Mouse (Mus musculus): ENCODE data around the gene Rab4a.

GRCm38 (mm10) chr8:123883094-123883493 lies 77.3 kb downstream of the Rab4a start:
- TF ChIP-seq CTCF (IDR thresholded peaks at IDR 0.05; ENCODE audit: borderline replicate concordance, insufficient read depth, low read depth, low read length) (no peak), POLR2A (IDR thresholded peaks at IDR 0.05; ENCODE audit: borderline replicate concordance, insufficient read depth, low read length) (no peak)
